Mouse (Mus musculus) ES-Bruce4 (cell line): Measurements from ENCODE around the gene Maea.

ENCODE experiments used
- CTCF ChIP-seq: IDR thresholded peaks from one replicate; pipeline ENCODE4 v1.8.1; 2011; ENCODE audit warnings: low read depth, low read length
- POLR2A ChIP-seq: IDR thresholded peaks from one replicate; pipeline ENCODE4 v1.8.1; 2011; ENCODE audit warnings: low read length; ENCODE audit not compliant: insufficient read depth

GRCm38 (mm10) chr5:33368651-33369050 lies 33.3 kb downstream of the Maea start:
- TF ChIP-seq POLR2A: no peak
- TF ChIP-seq CTCF: no peak
